Mouse (Mus musculus) neural tube, embryonic 11.5 days (tissue): ENCODE results near the gene C87436. TPM values are rescaled to one million over a fixed set of nuclear protein-coding genes. Genes with fewer than 3 reads are reported as not detected.

Source experiments
- ATAC-seq: fragments of 200-750 bp; cut with Nextera tagmentation; 2 replicates; pipeline ENCODE4 v1.8.0; 2017; ENCODE audit warnings: moderate number of reproducible peaks, mild to moderate bottlenecking, moderate TSS enrichment, moderate library complexity; ENCODE audit not compliant: insufficient read depth, low FRiP score, low TSS enrichment
- DNase-seq: peaks from one replicate; pipeline ENCODE4 v3.0.0-alpha.2; 2015; ENCODE audit warnings: low spot score
- H3K27ac ChIP-seq: fragments of 300-500 bp; sonication (generic); 2 replicates; pipeline ENCODE4 v1.5.1; 2014; ENCODE audit warnings: low read depth, mild to moderate bottlenecking, low read length
- H3K27me3 ChIP-seq: fragments of 300-500 bp; sonication (generic); 2 replicates; pipeline ENCODE4 v1.6.1; 2014; ENCODE audit warnings: mild to moderate bottlenecking, low read length, mixed read lengths; ENCODE audit not compliant: control insufficient read depth, insufficient read depth
- H3K36me3 ChIP-seq: fragments of 300-500 bp; sonication (generic); 2 replicates; pipeline ENCODE4 v1.6.1; 2014; ENCODE audit warnings: mild to moderate bottlenecking, low read length, moderate library complexity, mixed read lengths; ENCODE audit not compliant: control insufficient read depth, insufficient read depth
- H3K4me1 ChIP-seq: fragments of 300-500 bp; sonication (generic); 2 replicates; pipeline ENCODE4 v1.6.1; 2014; ENCODE audit warnings: low read length, mixed read lengths; ENCODE audit not compliant: control insufficient read depth, insufficient read depth
- H3K4me2 ChIP-seq: fragments of 300-500 bp; sonication (generic); 2 replicates; pipeline ENCODE4 v1.6.1; 2014; ENCODE audit warnings: low read depth, mild to moderate bottlenecking, moderate library complexity
- H3K4me3 ChIP-seq: fragments of 300-500 bp; sonication (generic); 2 replicates; pipeline ENCODE4 v1.5.1; 2014; ENCODE audit warnings: low read depth, low read length
- H3K9ac ChIP-seq: fragments of 300-500 bp; sonication (generic); 2 replicates; pipeline ENCODE4 v1.6.1; 2014; ENCODE audit warnings: mild to moderate bottlenecking, low read length
- H3K9me3 ChIP-seq: fragments of 300-500 bp; sonication (generic); 2 replicates; pipeline ENCODE4 v1.6.1; 2016; ENCODE audit warnings: low read length; ENCODE audit not compliant: control insufficient read depth
- WGBS: fragments of 180-500 bp; shearing (Covaris S2); extraction: QIAGEN DNeasy Blood & Tissue Kit; methylation state at CpG from one replicate; pipeline ENCODE4 v1.1.7; 2014; 5-methylcytosine and 5-hydroxymethylcytosine counted together
- polyA plus RNA-seq: library from polyadenylated mRNA; unstranded; fragments of >200 nt; fragmentation: Nextera tagmentation; extraction: Ambion mirVana; gene quantifications from 2 replicates; pipeline ENCODE4 v1.2.1, GENCODE M21; 2014

C87436 gene
- polyA plus RNA-seq, 1 experiment from 2014 or later: 21.0 TPM

- Histone ChIP-seq H3K9ac (peak overlapping the region; percentile 81), H3K4me3 (peak overlapping the region; percentile 77), H3K36me3 (no peaks in the 10 kb centered on the region), H3K4me2 (peak overlapping the region; percentile 57), H3K4me1 (peaks cover 8% of the 10 kb centered on the region), H3K27ac (peak overlapping the region; percentile 39; the same call in 1 of the 2 replicates), H3K27me3 (no peaks in the 10 kb centered on the region), H3K9me3 (no peaks in the 10 kb centered on the region)
- no peak for DNase-seq
- WGBS: 9% methylated on average over 14 of the region's 14 CpGs
- ATAC-seq: no peak
Measured at GRCm38 (mm10) chr6:86397257-86397980, 40.8 kb upstream of the C87436 start.

GRCm38 (mm10) chr6:86398986-86399385 is 39.2 kb upstream of the C87436 start:
- Histone ChIP-seq H3K36me3 (no peaks in the 10 kb centered on the region), H3K4me3 (no peak overlapping the region)

DNA sequence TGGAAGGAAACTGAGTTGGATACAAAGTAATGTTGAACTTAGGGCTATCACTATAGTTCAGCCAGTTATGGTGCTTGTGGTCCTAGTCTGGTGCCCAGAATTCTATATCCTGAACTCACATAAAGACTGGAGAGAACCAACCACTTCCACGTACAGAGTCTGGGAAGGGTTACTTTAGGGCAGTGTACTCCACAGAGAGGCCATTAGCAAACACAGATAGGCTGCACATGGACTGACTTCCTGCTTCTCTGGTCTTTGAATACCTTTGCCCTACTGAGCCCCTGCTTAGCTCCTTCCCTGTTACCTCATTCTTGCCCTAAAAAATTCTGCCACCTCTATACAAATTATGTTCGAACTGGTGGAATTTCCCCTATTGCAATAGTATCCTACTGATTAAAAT is 38.2 kb upstream of the C87436 start:
- H3K4me2 ChIP-seq: no peak overlapping the region
- 79% methylated on average over 2 of the region's 2 CpGs for WGBS
- no peak overlapping the region for H3K9ac ChIP-seq
- no peak overlapping the region for H3K27ac ChIP-seq
- no peaks in the 10 kb centered on the region for H3K9me3 ChIP-seq
- H3K36me3 ChIP-seq: no peaks in the 10 kb centered on the region
- no peaks in the 10 kb centered on the region for H3K27me3 ChIP-seq
- H3K4me1 ChIP-seq: peaks cover 6% of the 10 kb centered on the region
- ATAC-seq (no peak), DNase-seq (no peak)
- H3K4me3 ChIP-seq: no peak overlapping the region

More at GRCm38 (mm10) chr6:86398986-86399385, 39.2 kb upstream of the C87436 start:
- ATAC-seq (no peak), DNase-seq (no peak)
- H3K27me3 ChIP-seq: no peaks in the 10 kb centered on the region
- peaks cover 8% of the 10 kb centered on the region for H3K4me1 ChIP-seq
- H3K9ac ChIP-seq: no peak overlapping the region
- 83% methylated on average over 2 of the region's 2 CpGs for WGBS
- no peaks in the 10 kb centered on the region for H3K9me3 ChIP-seq
- H3K27ac ChIP-seq: no peak overlapping the region
- no peak overlapping the region for H3K4me2 ChIP-seq

DNA sequence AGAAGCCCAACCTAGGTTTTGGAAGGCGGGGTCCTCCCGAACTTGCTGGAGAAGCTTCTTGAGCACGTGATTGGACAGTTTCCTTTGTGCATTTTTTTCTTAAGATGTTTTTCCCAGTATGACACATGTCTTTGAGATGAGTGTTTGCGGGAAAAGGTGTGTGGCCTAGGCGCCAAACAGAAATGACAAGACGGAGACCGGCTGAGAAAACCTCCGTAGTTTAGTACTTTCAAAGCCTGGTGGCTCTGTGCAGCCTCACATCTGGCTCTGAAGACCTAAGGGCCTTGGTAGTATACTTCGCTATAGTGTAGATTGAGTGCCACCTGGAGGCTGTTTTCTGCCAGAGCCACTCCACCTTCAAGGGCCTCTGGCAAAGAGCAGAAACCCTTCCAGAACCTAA is 37.2 kb upstream of the C87436 start:
- no peak overlapping the region for H3K9ac ChIP-seq

GRCm38 (mm10) chr6:86402681-86403607 is 35.2 kb upstream of the C87436 start:
- Histone ChIP-seq H3K4me3 (peak overlapping the region; percentile 28; the same call in 1 of the 2 replicates), H3K9me3 (no peaks in the 10 kb centered on the region), H3K4me2 (peak overlapping the region; percentile 33), H3K27ac (no peak overlapping the region), H3K36me3 (no peaks in the 10 kb centered on the region), H3K9ac (no peak overlapping the region), H3K4me1 (peaks cover 4% of the 10 kb centered on the region; the same call in 1 of the 2 replicates), H3K27me3 (no peaks in the 10 kb centered on the region)
- 44% methylated on average over 12 of the region's 12 CpGs for WGBS
- ATAC-seq (no peak), DNase-seq (no peak)

More for the DNA sequence above, 37.2 kb upstream of the C87436 start:
- WGBS: 8% methylated on average over 9 of the region's 9 CpGs
- no peak for ATAC-seq
- H3K4me2 ChIP-seq: peak overlapping the region; percentile 13; the same call in 1 of the 2 replicates
- H3K4me1 ChIP-seq: no peaks in the 10 kb centered on the region; the same call in 1 of the 2 replicates
- no peaks in the 10 kb centered on the region for H3K9me3 ChIP-seq
- no peaks in the 10 kb centered on the region for H3K36me3 ChIP-seq
- no peak overlapping the region for H3K4me3 ChIP-seq
- H3K27me3 ChIP-seq: no peaks in the 10 kb centered on the region
- H3K27ac ChIP-seq: no peak overlapping the region
- DNase-seq: peak; percentile 78

DNA sequence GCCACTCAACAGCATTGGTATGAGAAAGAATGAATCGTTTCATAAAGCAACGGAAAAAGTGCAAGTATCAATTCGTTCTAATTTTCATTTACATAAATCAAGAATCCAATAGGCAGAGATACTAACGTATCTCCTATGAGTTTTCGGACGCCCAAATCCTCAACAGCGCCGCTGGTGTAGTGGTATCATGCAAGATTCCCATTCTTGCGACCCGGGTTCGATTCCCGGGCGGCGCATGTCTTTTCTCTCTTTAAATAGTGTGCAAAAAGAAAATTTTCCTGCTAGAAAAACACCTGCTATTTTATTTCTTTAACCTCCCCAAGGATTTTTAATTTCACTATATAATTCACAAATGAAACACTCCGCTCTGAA is 34.5 kb upstream of the C87436 start:
- H3K4me3 ChIP-seq: peak overlapping the region; percentile 88
- no peaks in the 10 kb centered on the region for H3K36me3 ChIP-seq
- H3K4me2 ChIP-seq: peak overlapping the region; percentile 33
- H3K4me1 ChIP-seq: peaks cover 4% of the 10 kb centered on the region; the same call in 1 of the 2 replicates
- DNase-seq (no peak), ATAC-seq (peak; percentile 81)
- no peaks in the 10 kb centered on the region for H3K9me3 ChIP-seq
- H3K27ac ChIP-seq: peak overlapping the region; percentile 100; the same call in 1 of the 2 replicates
- under 1% methylated on average over 15 of the region's 15 CpGs for WGBS
- H3K9ac ChIP-seq: no peak overlapping the region; the same call in 1 of the 2 replicates
- H3K27me3 ChIP-seq: no peaks in the 10 kb centered on the region

GRCm38 (mm10) chr6:86404100-86404861 is 33.9 kb upstream of the C87436 start, which contains the start of gene Tia1:
Gene Tia1 (plus strand): TSS chr6:86404219.
- H3K4me3 ChIP-seq: peak within 1 kb of the TSS; percentile 88
- H3K4me1 ChIP-seq: peaks cover 4% of the 10 kb centered on the region; the same call in 1 of the 2 replicates
- no peaks in the 10 kb centered on the region for H3K9me3 ChIP-seq
- H3K36me3 ChIP-seq: no peaks in the 10 kb centered on the region
- peak within 1 kb of the TSS; percentile 46 for H3K4me2 ChIP-seq
- H3K9ac ChIP-seq: peak within 1 kb of the TSS; percentile 99
- WGBS: under 1% methylated on average over 62 of the region's 62 CpGs
- no peaks in the 10 kb centered on the region for H3K27me3 ChIP-seq
- H3K27ac ChIP-seq: peak within 1 kb of the TSS; percentile 100
- ATAC-seq (peak; percentile 94), DNase-seq (peak; percentile 98)

- Histone ChIP-seq H3K27me3 (no peaks in the 10 kb centered on the region), H3K9ac (peak overlapping the region; percentile 99), H3K4me3 (peak overlapping the region; percentile 88), H3K4me2 (peak overlapping the region; percentile 46), H3K27ac (peak overlapping the region; percentile 100), H3K36me3 (no peaks in the 10 kb centered on the region), H3K9me3 (no peaks in the 10 kb centered on the region), H3K4me1 (peaks cover 4% of the 10 kb centered on the region; the same call in 1 of the 2 replicates)
- under 1% methylated on average over 11 of the region's 11 CpGs for WGBS
- DNase-seq: peak; percentile 37
- no peak for ATAC-seq
Measured at GRCm38 (mm10) chr6:86404996-86405395, 33.2 kb upstream of the C87436 start.
